Mouse (Mus musculus): Measurements from ENCODE around the gene Haspin. TPM values are rescaled to one million over a fixed set of nuclear protein-coding genes. Genes with fewer than 3 reads are reported as not detected.

Haspin gene
- 2.9 to 3.3 TPM (median 3.0 TPM) in 4 replicates for total RNA-seq (2023)

GRCm38 (mm10) chr11:73137591-73138501 is at the start of gene Haspin:
Gene Haspin (minus strand): TSS chr11:73138294.

GRCm38 (mm10) chr11:73176608-73177508 is 38.8 kb upstream of the Haspin start, which contains the start of the genes Emc6 and Tax1bp3:
Gene Emc6 (minus strand): TSS chr11:73177037.
Gene Tax1bp3 (plus strand): TSS chr11:73177083.

GRCm38 (mm10) chr11:73159957-73160810 is 22.1 kb upstream of the Haspin start, which contains the start of gene P2rx5:
Gene P2rx5 (plus strand): TSS chr11:73160421.

GRCm38 (mm10) chr11:73090283-73090682 is 47.8 kb downstream of the Haspin start, which contains the start of gene Itgae:
Gene Itgae (plus strand): TSS chr11:73090583.

Other genes with a start within 250 kb of the Haspin start
- gene Atp2a3, start 177.1 kb downstream of the Haspin start, total RNA-seq (2023): 512 to 528 TPM (median 517 TPM) in 4 replicates
- 2.2 to 4.8 TPM (median 3.6 TPM) in 4 replicates for gene P2rx1, start 139.2 kb downstream of the Haspin start, total RNA-seq (2023)
- gene Camkk1, start 119.3 kb downstream of the Haspin start, total RNA-seq (2023): 3.4 to 4.2 TPM (median 3.6 TPM) in 4 replicates
- gene Ncbp3, start 90.5 kb downstream of the Haspin start, total RNA-seq (2023): 16.0 to 19.1 TPM (median 17.8 TPM) in 4 replicates
- 0.18 to 0.22 TPM in 2 of 4 replicates, not detected in the others for gene Itgae, start 47.7 kb downstream of the Haspin start, total RNA-seq (2023)
- not detected in 4 replicates for gene P2rx5, start 22.1 kb upstream of the Haspin start, total RNA-seq (2023)
- gene Emc6, start 38.7 kb upstream of the Haspin start, total RNA-seq (2023): 42.2 to 60.2 TPM (median 52.3 TPM) in 4 replicates
- gene Tax1bp3, start 38.8 kb upstream of the Haspin start, total RNA-seq (2023): 5.1 to 7.1 TPM (median 5.8 TPM) in 4 replicates
- 24.3 to 32.7 TPM (median 26.7 TPM) in 4 replicates for gene Ctns, start 60.7 kb upstream of the Haspin start, total RNA-seq (2023)
- gene Shpk, start 61.2 kb upstream of the Haspin start, total RNA-seq (2023): 2.0 to 3.2 TPM (median 2.9 TPM) in 4 replicates
- not detected in 4 replicates for gene Trpv1, start 96.0 kb upstream of the Haspin start, total RNA-seq (2023)
- gene Trpv3, start 129.1 kb upstream of the Haspin start, total RNA-seq (2023): not detected in 4 replicates
- 0.81 TPM in 1 of 4 replicates, not detected in the others for gene Aspa, start 191.3 kb upstream of the Haspin start, total RNA-seq (2023)
- not detected in 4 replicates for gene Gm49340, start 191.4 kb upstream of the Haspin start, total RNA-seq (2023)
- gene Spata22, start 191.4 kb upstream of the Haspin start, total RNA-seq (2023): not detected in 4 replicates
- gene Olfr20, start 212.5 kb upstream of the Haspin start, total RNA-seq (2023): not detected in 4 replicates
- gene Olfr376, start 233.0 kb upstream of the Haspin start, total RNA-seq (2023): not detected in 4 replicates